Mouse (Mus musculus): ENCODE measurements at regions not wholly inside any gene's neighbourhood (a gene's known extent, or its start where the extent isn't known, plus 50 kb on each side); places are given as distances from the start of the nearest gene placed in this dataset.

DNA sequence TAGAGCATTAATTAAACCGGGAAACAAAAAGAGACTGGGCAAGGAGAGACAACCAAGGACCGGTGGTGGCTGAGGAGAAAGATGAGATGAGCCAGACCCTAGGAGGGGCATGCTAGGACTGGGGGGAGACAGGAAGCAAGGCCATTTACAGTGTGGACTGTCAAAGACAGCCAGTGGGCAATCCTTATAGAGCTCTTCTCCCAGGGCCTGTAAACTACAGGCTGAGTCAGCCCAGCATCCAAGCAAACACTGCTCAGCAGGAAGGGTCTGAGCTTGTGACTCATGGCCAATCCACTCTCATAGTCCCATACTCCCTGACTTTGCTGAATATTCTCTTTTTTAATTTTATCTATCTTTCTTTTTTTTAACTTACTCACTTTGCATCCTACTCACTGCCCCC, 350.3 kb upstream of the Cdh5 start:
- TF ChIP-seq POLR2A (IDR thresholded peaks at IDR 0.05; ENCODE audit: extremely low read depth, insufficient read depth, low read length) (no peak), CTCF (IDR thresholded peaks at IDR 0.05; ENCODE audit: extremely low read depth, insufficient read depth, low read length) (no peak)
